Mouse (Mus musculus): Measurements from ENCODE around the gene Tssk2.

GRCm38 (mm10) chr16:17884116-17884515 lies 14.3 kb upstream of the Tssk2 start:
- TF ChIP-seq CTCF (conservative IDR thresholded peaks at IDR 0.05; ENCODE audit: insufficient read depth, insufficient read length, low read depth, low read length) = no peak
- no peak for TF ChIP-seq POLR2A (IDR thresholded peaks at IDR 0.05; ENCODE audit: low read depth, low read length)

Data from kidney, adult 2 months (tissue).